Mouse (Mus musculus) E14TG2a.4 (cell line): ENCODE measurements around the gene Edaradd.

Source experiments
- CTCF ChIP-seq: conservative IDR thresholded peaks from 2 replicates; pipeline ENCODE4 v1.5.1; 2014; ENCODE audit warnings: low read length
- NANOG ChIP-seq: IDR thresholded peaks from 2 replicates; pipeline ENCODE4 v1.6.1; 2014; ENCODE audit warnings: borderline replicate concordance, low read length, mixed read lengths
- POU5F1 ChIP-seq: IDR thresholded peaks from 2 replicates; pipeline ENCODE4 v1.6.1; 2014; ENCODE audit warnings: low read length, borderline replicate concordance

DNA sequence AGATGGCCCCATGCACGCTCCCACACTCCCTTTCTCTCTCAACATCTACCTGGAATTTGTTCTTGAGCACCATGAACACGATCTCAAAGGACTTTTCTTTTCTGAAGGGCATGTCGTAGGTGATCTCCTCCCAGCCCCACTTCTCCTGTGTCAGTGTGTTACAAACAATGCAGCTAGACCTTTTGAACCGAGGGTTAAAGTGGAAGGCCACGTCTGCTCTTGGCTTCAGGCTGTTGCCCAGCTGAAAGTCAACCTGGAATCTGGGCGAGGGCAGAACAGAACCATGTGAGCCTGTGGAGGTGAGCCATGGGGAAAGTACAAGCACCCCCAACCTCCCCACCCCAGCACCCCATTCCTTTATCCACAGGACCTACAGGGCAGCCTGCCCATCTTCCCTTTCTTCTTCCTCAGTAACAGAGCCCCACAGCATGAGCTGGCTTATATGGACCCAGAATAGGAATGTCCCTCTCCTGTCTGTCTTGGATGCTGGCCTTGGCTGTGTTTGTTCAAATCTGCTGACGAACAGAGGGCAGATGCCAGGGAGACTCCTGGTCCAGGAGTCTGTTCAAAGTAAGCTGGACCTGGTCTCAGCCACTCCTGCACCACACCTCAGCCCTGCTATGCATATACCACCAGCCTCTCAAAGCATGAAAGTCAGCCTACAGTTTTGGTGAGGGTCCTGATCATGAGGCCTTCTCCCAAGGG, 65.4 kb downstream of the Edaradd start:
- TF ChIP-seq CTCF (no peak), POU5F1 (no peak), NANOG (no peak)
